In the genomic region with DNA sequence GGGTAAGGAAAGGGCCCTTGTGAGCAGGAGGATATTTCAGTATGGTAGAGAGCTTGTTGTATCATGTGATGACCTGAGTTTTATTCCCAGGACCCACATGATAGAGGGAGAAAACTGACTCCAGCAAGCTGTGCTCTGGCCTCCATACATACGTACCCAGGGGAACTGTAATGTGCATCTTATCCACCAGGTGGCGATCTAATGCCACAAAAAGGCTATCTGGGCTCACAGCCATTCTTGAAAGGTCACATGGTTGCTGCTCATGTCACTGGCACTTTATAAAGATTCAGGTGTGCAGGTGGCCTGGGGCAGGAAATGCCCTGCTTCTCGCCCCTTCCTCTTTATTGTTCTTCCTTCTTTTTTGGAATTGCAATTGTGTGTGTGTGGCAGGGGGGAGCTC, we compare ENCODE assay signal across 8 mouse cellular contexts. TPM values are rescaled to one million over a fixed set of nuclear protein-coding genes. Genes with fewer than 3 reads are reported as not detected.
DNase-seq lines count a peak whose midpoint lies in the region; ATAC-seq lines count a peak whose summit lies in the region.
"Had no signal": no experiment of that assay in that cellular context is flagged by ENCODE, and none has a peak within 500 bp of the region (broad histone marks: within the 10 kb centered on the region; RNA-seq: fewer than 3 reads in every experiment).

No protein-coding gene starts in this region.

- peaks cover 8% of the 10 kb centered on the region; the same call in 1 of the 2 replicates for H3K27me3 ChIP-seq in hindbrain, embryonic 13.5 days
- H3K27me3 ChIP-seq: stomach, embryonic 15.5 days had no signal

- no peak overlapping the region for H3K9ac ChIP-seq in hindbrain, embryonic 13.5 days
- H3K9ac ChIP-seq: stomach, embryonic 15.5 days had no signal

- H3K4me1 ChIP-seq in hindbrain, embryonic 13.5 days (replicated peaks) = no peaks in the 10 kb centered on the region
- H3K4me1 ChIP-seq: stomach, embryonic 15.5 days had no signal

- peak; percentile 63 for ATAC-seq in hindbrain, embryonic 13.5 days (ENCODE audit: low FRiP score)
- peak; percentile 88 for ATAC-seq in megakaryocyte progenitor cell, adult 5-6 weeks (replicated peaks; ENCODE audit: poor library complexity)

- H3K36me3 ChIP-seq in hindbrain, embryonic 13.5 days = no peaks in the 10 kb centered on the region
- H3K36me3 ChIP-seq: stomach, embryonic 15.5 days had no signal

- no peak overlapping the region for H3K4me2 ChIP-seq in hindbrain, embryonic 13.5 days
- H3K4me2 ChIP-seq: stomach, embryonic 15.5 days had no signal

- peak; percentile 12 for DNase-seq in T-cell, adult 2 months (ENCODE audit: low spot score)
- DNase-seq in cerebellum, adult 11 months = peak; percentile 71
- peak; percentile 92 for DNase-seq in forelimb bud, embryonic 11.5 days (ENCODE audit: low read depth, low spot score)
- peak; percentile 72 for DNase-seq in left cerebral cortex, adult 11 months (ENCODE audit: low spot score)
- DNase-seq in right cerebral cortex, postnatal 4 days = peak; percentile 83

- no peak overlapping the region for H3K4me3 ChIP-seq in hindbrain, embryonic 13.5 days
- H3K4me3 ChIP-seq: stomach, embryonic 15.5 days had no signal

- H3K9me3 ChIP-seq in hindbrain, embryonic 13.5 days = no peaks in the 10 kb centered on the region
- H3K9me3 ChIP-seq: stomach, embryonic 15.5 days had no signal

- no peak overlapping the region for H3K27ac ChIP-seq in hindbrain, embryonic 13.5 days
- H3K27ac ChIP-seq: stomach, embryonic 15.5 days had no signal

- 9% methylated on average over 3 of the region's 3 CpGs for WGBS in hindbrain, embryonic 13.5 days

RNA-seq across cellular contexts. Expression of gene Gli2, which starts 34.1 kb away (rescaled TPM):
- 1.7 and 2.1 TPM in 2 replicates for polyA plus RNA-seq in hindbrain, embryonic 13.5 days (2015; fragmentation: Nextera tagmentation; extraction: Ambion mirVana)
- not detected in 2 replicates for total RNA-seq in megakaryocyte progenitor cell, adult 5-6 weeks (2015)
- not detected in 2 replicates for total RNA-seq in megakaryocyte progenitor cell, adult 5-6 weeks (2017)

Comparison
In these comparisons a context has a peak if more than half of its experiments do, and no peak if none do; other contexts are left out.
1. DNase-seq: peak in every context shown above with its lines; median percentile 92 in forelimb bud, embryonic 11.5 days; 83 in right cerebral cortex, postnatal 4 days; 72 in left cerebral cortex, adult 11 months; 71 in cerebellum, adult 11 months; 12 in T-cell, adult 2 months.